Mouse (Mus musculus): ENCODE results near the gene 4921509C19Rik. TPM values are rescaled to one million over a fixed set of nuclear protein-coding genes. Genes with fewer than 3 reads are reported as not detected.

Gene 4921509C19Rik
- polyA plus RNA-seq, 1 experiment from 2014 or later = not detected

Other genes starting within 250 kb of the 4921509C19Rik start
- gene Nsfl1c, start 18.0 kb upstream of the 4921509C19Rik start, polyA plus RNA-seq (2015; fragmentation: Nextera tagmentation; extraction: Ambion mirVana) = 100 and 114 TPM in 2 replicates
- gene Fkbp1a, start 66.3 kb upstream of the 4921509C19Rik start, polyA plus RNA-seq (2015; fragmentation: Nextera tagmentation; extraction: Ambion mirVana) = 686 and 696 TPM in 2 replicates
- 1.6 and 2.5 TPM in 2 replicates for gene Sdcbp2, start 96.5 kb upstream of the 4921509C19Rik start, polyA plus RNA-seq (2015; fragmentation: Nextera tagmentation; extraction: Ambion mirVana)
- gene Snph, start 156.4 kb upstream of the 4921509C19Rik start, polyA plus RNA-seq (2015; fragmentation: Nextera tagmentation; extraction: Ambion mirVana) = 0.17 and 0.18 TPM in 2 replicates
- gene Rad21l, start 192.4 kb upstream of the 4921509C19Rik start, polyA plus RNA-seq (2015; fragmentation: Nextera tagmentation; extraction: Ambion mirVana) = not detected in 2 replicates
- gene Tmem74b, start 225.9 kb upstream of the 4921509C19Rik start, polyA plus RNA-seq (2015; fragmentation: Nextera tagmentation; extraction: Ambion mirVana) = 0.57 and 0.63 TPM in 2 replicates